Mouse (Mus musculus) kidney, adult 2 months (tissue): Measurements from ENCODE around the gene Lce1g.

Experiments used
- CTCF ChIP-seq: fragments of 200-500 bp; conservative IDR thresholded peaks from 2 replicates; pipeline ENCODE4 v1.5.1; 2011; ENCODE audit warnings: low read depth, mild to moderate bottlenecking, control low read depth, low read length, moderate library complexity, mixed read lengths; ENCODE audit not compliant: insufficient read depth, insufficient read length
- POLR2A ChIP-seq: fragments of 200-500 bp; IDR thresholded peaks from one replicate; pipeline ENCODE4 v1.6.1; 2011; ENCODE audit warnings: low read depth, low read length, control low read depth

DNA sequence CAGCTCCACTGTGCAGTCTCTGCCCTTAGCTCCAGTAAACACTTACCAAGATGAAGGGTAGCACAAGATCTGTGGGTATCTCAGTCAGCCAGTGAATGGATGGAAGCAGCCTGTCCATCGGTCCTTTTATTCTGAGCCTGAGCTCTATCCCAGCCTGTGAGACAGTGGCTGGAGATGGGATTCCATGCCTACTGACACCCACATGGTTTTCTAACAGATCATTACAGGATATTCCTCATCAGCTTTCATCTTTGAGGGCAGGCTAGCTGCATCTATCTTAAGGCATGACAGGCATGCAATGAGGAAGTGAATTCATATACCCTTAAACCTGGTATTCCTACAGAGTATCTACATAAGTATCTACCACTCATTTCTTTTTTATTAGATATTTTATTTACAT is 12.8 kb upstream of the Lce1g start, which contains the start of gene Lce1h:
- no peak for TF ChIP-seq POLR2A
- TF ChIP-seq CTCF = no peak
